Mouse (Mus musculus) G1E (cell line): Measurements from ENCODE around the gene Hoxd10. TPM values are rescaled to one million over a fixed set of nuclear protein-coding genes. Genes with fewer than 3 reads are reported as not detected.

Source experiments
- ATAC-seq: 2 replicates; pipeline ENCODE4 v1.8.0; 2016; ENCODE audit warnings: mild to moderate bottlenecking; ENCODE audit not compliant: insufficient number of reproducible peaks, poor library complexity, low FRiP score, severe bottlenecking; ENCODE audit errors: extremely low read depth
- DNase-seq: peaks from one replicate; pipeline ENCODE4 v3.0.0; 2012; ENCODE audit warnings: low spot score
- H3K27me3 ChIP-seq: 2 replicates; pipeline ENCODE4 v1.6.1; 2012; ENCODE audit warnings: mild to moderate bottlenecking, low read length, inconsistent platforms; ENCODE audit not compliant: insufficient read depth
- H3K36me3 ChIP-seq: replicated peaks from 2 replicates; pipeline ENCODE3; 2012; ENCODE audit warnings: mild to moderate bottlenecking, inconsistent platforms
- H3K4me1 ChIP-seq: 2 replicates; pipeline ENCODE4 v1.6.1; 2012; ENCODE audit warnings: low read depth, low read length, inconsistent platforms, mixed read lengths; ENCODE audit not compliant: insufficient read depth
- H3K4me3 ChIP-seq: 2 replicates; pipeline ENCODE4 v1.5.1; 2012; ENCODE audit warnings: low read depth, mild to moderate bottlenecking, inconsistent platforms, low read length, moderate library complexity, mixed read lengths
- H3K9me3 ChIP-seq: replicated peaks from 2 replicates; pipeline ENCODE4 v1.6.1; 2012; ENCODE audit warnings: inconsistent platforms
- CTCF ChIP-seq: IDR thresholded peaks from 2 replicates; pipeline ENCODE4 v1.5.1; 2012; ENCODE audit warnings: low read depth, low read length, inconsistent platforms, mixed read lengths
- GATA1 ChIP-seq: IDR thresholded peaks from 2 replicates; pipeline ENCODE4 v1.6.1; 2012; ENCODE audit warnings: borderline replicate concordance, low read length, inconsistent platforms, mixed read lengths
- GATA2 ChIP-seq: IDR thresholded peaks from 2 replicates; pipeline ENCODE4 v1.6.1; 2012; ENCODE audit warnings: low read depth, low read length, inconsistent platforms, borderline replicate concordance
- POLR2AphosphoS5 ChIP-seq: IDR thresholded peaks from 2 replicates; pipeline ENCODE4 v1.6.1; 2012; ENCODE audit warnings: low read depth, low read length, inconsistent platforms; ENCODE audit not compliant: insufficient replicate concordance
- TAL1 ChIP-seq: conservative IDR thresholded peaks from 2 replicates; pipeline ENCODE4 v1.6.1; 2012; ENCODE audit warnings: low read depth, low read length, inconsistent platforms, mixed read lengths
- polyA plus RNA-seq: library from polyadenylated mRNA; stranded (reverse); fragments of >175 nt; gene quantifications from 2 replicates; pipeline ENCODE4 v1.2.3, GENCODE M21; 2012
- total RNA-seq, 2 experiments: library from RNA; stranded (forward) in 1 of 2; stranded (reverse) in 1 of 2; fragments of 200-1000 nt in 1 of 2; fragments of >200 nt in 1 of 2; fragmentation: Nextera tagmentation in 1 of 2; gene quantifications; 2 replicates each; pipeline ENCODE4 v1.2.3; 2014 to 2017

Gene Hoxd10
- total and polyA plus RNA-seq, 3 experiments: 0.22 TPM; not detected in 2

- no peak for DNase-seq
- no peak for ATAC-seq
- peaks cover 11% of the 10 kb centered on the region; the same call in 1 of the 2 replicates for H3K27me3 ChIP-seq
- no peaks in the 10 kb centered on the region for H3K36me3 ChIP-seq
- TF ChIP-seq TAL1 (no peak), GATA1 (no peak), POLR2AphosphoS5 (no peak), CTCF (no peak), GATA2 (no peak)
- peaks cover 12% of the 10 kb centered on the region for H3K9me3 ChIP-seq
- H3K4me1 ChIP-seq: no peaks in the 10 kb centered on the region
- H3K4me3 ChIP-seq: no peak within 1 kb of the TSS
Observed at GRCm38 (mm10) chr2:74704393-74704998, 12.8 kb downstream of the Hoxd10 start, which contains the start of gene Hoxd8. Hoxd8 (plus strand) TSS chr2:74704615.

- ATAC-seq (no peak), DNase-seq (no peak)
- Histone ChIP-seq H3K36me3 (no peaks in the 10 kb centered on the region), H3K9me3 (peaks cover 12% of the 10 kb centered on the region), H3K4me3 (no peak overlapping the region), H3K27me3 (peaks cover 9% of the 10 kb centered on the region; the same call in 1 of the 2 replicates), H3K4me1 (no peaks in the 10 kb centered on the region)
- TF ChIP-seq TAL1: no peak
- no peak for TF ChIP-seq GATA1
- TF ChIP-seq GATA2: no peak
- TF ChIP-seq CTCF: no peak
- TF ChIP-seq POLR2AphosphoS5: no peak
Observed at GRCm38 (mm10) chr2:74704999-74705466, 13.3 kb downstream of the Hoxd10 start.

GRCm38 (mm10) chr2:74705467-74706089 is 13.9 kb downstream of the Hoxd10 start:
- TF ChIP-seq GATA2 (no peak), GATA1 (no peak), TAL1 (no peak), CTCF (no peak), POLR2AphosphoS5 (no peak)
- H3K4me3 ChIP-seq: no peak overlapping the region
- no peaks in the 10 kb centered on the region for H3K4me1 ChIP-seq
- no peak for ATAC-seq
- no peaks in the 10 kb centered on the region for H3K36me3 ChIP-seq
- peaks cover 12% of the 10 kb centered on the region for H3K9me3 ChIP-seq
- H3K27me3 ChIP-seq: peaks cover 6% of the 10 kb centered on the region; the same call in 1 of the 2 replicates
- DNase-seq: no peak

- H3K4me1 ChIP-seq: no peaks in the 10 kb centered on the region
- no peak for DNase-seq
Observed at GRCm38 (mm10) chr2:74706393-74706960, 14.8 kb downstream of the Hoxd10 start.

GRCm38 (mm10) chr2:74707599-74707998 is 15.9 kb downstream of the Hoxd10 start:
- no peak overlapping the region for H3K4me3 ChIP-seq
- no peaks in the 10 kb centered on the region for H3K4me1 ChIP-seq
- no peak for ATAC-seq
- no peaks in the 10 kb centered on the region for H3K36me3 ChIP-seq
- DNase-seq: no peak
- H3K27me3 ChIP-seq: peaks cover 15% of the 10 kb centered on the region
- TF ChIP-seq CTCF (no peak), TAL1 (no peak), GATA2 (no peak), POLR2AphosphoS5 (no peak), GATA1 (no peak)
- H3K9me3 ChIP-seq: peaks cover 12% of the 10 kb centered on the region

More at GRCm38 (mm10) chr2:74706393-74706960, 14.8 kb downstream of the Hoxd10 start:
- no peak overlapping the region for H3K4me3 ChIP-seq
- H3K36me3 ChIP-seq: no peaks in the 10 kb centered on the region
- peaks cover 12% of the 10 kb centered on the region for H3K9me3 ChIP-seq
- TF ChIP-seq TAL1: no peak
- TF ChIP-seq POLR2AphosphoS5: no peak
- no peak for TF ChIP-seq GATA2
- no peak for TF ChIP-seq GATA1
- no peak for TF ChIP-seq CTCF
- H3K27me3 ChIP-seq: peaks cover 7% of the 10 kb centered on the region
- ATAC-seq: no peak

- Histone ChIP-seq H3K27me3 (peaks cover 20% of the 10 kb centered on the region), H3K9me3 (peaks cover 12% of the 10 kb centered on the region), H3K36me3 (no peaks in the 10 kb centered on the region), H3K4me1 (no peaks in the 10 kb centered on the region), H3K4me3 (no peak overlapping the region)
- DNase-seq (no peak), ATAC-seq (no peak)
- TF ChIP-seq CTCF: no peak
- no peak for TF ChIP-seq POLR2AphosphoS5
- no peak for TF ChIP-seq GATA2
- no peak for TF ChIP-seq TAL1
- TF ChIP-seq GATA1: no peak
Observed at GRCm38 (mm10) chr2:74708676-74709075, 17.0 kb downstream of the Hoxd10 start.
